ENCODE assay signal across 1 mouse cellular context in the genomic region with DNA sequence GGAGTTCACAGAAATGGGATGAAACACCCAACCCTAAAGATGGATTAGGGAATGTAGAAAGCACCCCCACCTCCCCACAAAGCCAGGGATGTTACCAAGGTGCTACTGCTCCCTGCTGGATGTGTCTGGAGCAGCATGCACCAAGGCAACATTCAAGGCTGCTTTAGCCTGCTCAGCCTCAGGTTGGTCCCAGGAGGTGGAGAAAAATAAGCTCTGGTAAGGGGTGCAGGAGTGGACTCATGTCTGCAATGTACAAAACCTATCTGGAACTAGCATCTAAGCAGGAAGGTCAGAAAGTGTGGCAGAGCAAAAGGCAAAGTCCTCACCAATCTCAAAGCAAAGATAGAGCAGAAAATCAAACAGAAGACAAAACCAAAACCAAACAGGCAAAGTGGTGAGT.
TF ChIP-seq lines count a peak whose summit lies in the region.

No protein-coding gene starts in this region.

TF ChIP-seq in MEL, 35 proteins besides CTCF, POLR2A, EP300 and RAD21:
- TF ChIP-seq MAFK (IDR thresholded peaks at IDR 0.05; ENCODE audit: borderline replicate concordance, low read depth, low read length) (no peak), TCF12 (IDR thresholded peaks at IDR 0.05; ENCODE audit: low read depth, low read length) (no peak), ZNF384 (IDR thresholded peaks at IDR 0.05; ENCODE audit: low read depth, low read length) (no peak), SMC3 (IDR thresholded peaks at IDR 0.05; ENCODE audit: low read depth, low read length) (peak; percentile 34; the same call in 1 of the 2 replicates), TBP (IDR thresholded peaks at IDR 0.05; ENCODE audit: low read depth, low read length) (no peak)
